Mouse (Mus musculus) 416B (cell line): ENCODE measurements around the gene Rita1.

Source experiments
- DNase-seq: peaks from one replicate; pipeline ENCODE4 v3.0.0; 2011; ENCODE audit warnings: low read depth

Rita1 gene

DNA sequence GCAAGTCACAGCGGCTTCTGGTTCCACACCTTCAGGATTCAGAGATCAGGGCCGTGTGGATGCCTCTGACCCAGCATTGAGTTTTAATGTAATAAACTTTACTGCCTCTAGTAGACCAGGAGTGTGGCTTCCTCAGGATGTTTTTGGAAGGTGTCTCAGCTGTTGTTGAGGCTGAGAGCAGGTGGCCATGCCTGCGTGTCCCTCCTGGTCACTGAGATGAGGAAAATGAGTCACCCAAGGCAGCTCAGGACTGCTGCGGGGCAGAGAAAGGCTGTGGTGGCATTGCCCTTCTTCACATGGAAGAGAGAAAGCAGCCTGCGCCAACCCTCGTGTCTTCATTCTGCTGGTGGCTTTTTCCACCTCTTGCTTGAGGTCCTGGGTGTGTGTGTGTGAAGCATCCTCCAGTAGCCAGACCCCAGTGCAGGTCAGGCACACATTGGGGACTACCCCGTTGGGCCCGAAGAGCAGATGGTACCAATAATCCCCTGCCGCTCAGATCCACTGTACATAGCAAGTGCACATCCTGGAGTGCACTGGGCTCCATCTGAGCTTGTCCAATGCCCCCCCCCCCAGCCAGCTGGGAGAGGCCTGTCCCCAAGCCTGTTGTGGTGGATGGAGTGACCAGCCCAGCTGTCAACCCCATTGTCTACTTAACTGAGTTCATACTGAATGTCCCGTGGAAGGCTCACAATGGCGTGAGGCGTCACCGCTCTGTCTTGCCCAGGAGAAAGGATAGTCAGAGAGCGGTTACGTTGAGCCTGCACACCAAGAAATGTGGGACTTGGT, 15.3 kb upstream of the Rita1 start:
- no peak for DNase-seq

DNA sequence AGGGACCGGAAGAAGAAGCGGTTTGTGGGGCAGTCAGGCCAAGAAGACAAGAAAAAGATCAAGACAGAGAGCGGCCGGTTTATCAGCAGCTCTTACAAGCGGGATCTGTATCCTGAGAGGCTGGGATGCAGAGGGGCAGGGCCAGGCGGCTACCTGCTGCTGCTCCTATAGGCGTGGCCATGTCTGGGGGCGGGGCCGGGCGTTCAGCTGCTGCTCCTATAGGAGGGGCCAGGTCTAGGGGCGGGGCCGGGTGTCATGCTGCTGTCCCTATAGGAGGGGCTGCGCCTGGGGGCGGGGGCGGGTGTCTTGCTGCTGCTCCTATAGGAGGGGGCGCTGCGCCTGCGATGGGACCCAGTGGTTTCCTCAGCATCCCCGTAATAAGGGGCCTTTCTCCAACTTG, 14.0 kb upstream of the Rita1 start:
- DNase-seq: no peak

DNA sequence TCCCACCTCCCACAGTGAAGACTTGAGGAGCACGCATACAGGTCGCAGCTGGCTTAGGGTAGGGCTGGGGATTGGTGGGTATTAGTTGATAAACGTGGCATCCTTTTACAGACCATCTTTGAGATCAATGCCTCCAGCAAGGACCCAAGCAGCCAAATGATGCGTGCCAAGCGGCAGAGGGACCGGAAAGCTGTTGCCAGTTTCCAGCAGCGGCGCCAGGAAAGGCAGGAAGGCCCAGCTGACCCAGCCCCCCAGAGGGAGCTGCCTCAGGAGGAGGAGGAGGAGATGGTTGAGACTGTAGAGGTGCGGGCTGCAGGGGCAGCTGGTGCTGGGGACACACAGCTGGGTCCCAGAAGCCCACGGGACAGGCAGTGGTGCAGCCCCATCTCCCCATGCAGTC, 12.0 kb upstream of the Rita1 start:
- DNase-seq: no peak

DNA sequence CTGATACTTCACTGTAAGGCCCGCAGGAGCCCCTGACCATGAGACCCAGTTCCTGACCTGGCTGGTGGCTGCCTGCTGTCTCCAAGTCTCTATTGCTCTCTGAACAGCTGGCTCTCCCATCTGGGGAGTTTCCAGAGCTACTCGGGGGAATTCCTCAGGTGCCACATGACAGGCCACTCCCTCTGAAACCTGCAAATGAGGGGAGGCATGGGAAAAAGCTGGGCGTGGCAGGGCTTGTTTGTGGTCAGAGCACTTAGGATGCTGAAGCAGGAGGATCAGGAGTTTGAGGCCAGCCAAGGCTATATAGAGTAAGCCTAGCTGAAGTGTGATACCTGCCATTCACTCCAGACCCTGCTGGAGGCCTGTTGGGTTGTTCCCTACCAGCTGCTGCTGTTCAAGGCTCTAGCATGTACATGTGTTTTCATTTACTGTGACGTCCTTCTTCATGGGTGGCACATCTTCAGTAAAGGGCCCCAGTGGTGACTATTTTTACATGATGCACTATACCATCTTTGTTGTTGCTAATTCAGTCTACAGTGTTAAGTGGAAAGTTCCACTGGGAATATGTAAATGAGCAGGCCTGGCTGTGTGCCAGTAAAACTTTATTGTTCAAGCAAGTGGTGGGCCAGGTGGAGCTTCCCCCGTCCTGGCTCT, 9.9 kb upstream of the Rita1 start:
- DNase-seq: no peak

DNA sequence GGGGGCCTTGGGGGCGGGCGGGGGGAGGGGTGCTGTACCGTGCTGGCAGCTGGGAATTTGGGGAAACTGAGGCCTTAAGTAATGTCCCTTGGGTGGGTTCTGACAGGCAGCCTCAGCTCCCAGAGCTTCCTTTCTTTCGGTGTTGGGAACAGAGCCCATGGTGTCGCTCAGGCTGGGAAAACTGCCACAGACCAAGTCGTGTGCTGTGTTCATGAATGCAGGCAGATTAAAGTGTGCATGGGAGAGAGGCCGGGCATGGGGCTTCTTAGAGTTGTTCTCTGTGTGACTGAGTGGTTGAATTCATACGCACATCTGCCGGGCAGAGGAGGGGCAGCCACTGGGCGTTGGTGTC, 9.4 kb upstream of the Rita1 start:
- DNase-seq: no peak

DNA sequence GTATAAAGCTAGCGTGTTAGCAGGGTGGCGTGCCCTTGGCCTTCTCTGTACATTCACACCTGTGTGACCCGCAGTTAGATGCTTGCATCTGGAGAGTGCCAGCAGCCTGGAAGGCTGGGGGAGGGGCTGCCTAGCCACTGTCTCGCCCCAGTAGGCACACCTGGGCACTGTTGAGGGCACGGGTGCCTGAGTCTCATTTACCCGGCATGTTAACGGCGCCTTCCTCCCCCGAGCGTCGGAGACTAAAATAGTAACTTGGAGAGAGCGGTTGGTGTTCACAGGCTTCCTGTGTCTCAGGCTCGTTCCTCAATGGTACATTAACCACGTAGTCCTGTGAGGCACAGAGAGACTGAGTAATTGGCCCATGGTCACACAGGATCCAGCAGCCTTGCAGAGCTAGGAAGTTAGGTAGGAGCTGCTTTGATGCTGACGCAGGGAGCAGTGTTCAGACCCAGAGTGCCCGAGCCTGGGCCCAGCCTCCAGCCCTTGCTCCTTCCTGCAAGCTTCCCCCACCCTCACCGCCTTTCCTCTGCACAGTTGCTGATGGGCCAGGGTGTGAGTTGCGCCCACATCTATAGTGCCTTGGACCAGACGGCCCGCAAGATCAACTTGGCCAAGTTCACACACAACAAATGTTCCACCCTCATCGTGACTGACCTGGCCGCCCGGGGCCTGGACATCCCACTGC, 8.8 kb upstream of the Rita1 start:
- DNase-seq: no peak

DNA sequence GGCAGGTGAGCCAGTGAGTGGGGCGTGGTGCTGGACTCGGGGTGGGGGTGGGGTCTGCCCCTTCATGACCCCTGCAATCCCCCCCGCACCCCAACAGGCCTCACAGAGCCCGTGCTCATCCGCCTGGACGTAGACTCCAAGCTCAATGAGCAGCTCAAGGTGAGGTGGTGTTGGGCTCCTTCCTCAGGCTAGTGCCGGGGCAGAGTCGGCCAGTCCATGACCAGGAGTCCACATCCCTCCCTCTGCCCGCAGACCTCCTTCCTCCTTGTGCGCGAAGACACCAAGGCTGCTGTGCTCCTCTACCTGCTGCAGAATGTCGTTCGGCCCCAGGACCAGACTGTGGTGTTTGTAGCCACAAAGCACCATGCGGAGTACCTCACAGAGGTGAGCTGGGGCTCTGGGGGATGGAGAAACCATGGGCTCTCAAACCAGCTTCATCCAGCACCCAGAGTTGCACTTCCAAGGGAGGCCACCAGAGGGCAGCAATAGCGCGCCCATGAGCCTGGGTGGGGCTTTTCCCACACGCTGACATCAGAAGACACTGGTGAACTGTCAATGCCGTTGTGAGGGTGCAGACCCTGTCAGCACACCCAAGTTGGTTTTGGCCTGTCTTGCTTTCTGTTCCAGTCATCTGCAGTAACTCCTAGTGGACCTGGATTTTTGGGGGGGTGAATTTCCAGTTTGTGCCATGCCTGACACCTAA, 8.1 kb upstream of the Rita1 start:
- peak; percentile 70 for DNase-seq

DNA sequence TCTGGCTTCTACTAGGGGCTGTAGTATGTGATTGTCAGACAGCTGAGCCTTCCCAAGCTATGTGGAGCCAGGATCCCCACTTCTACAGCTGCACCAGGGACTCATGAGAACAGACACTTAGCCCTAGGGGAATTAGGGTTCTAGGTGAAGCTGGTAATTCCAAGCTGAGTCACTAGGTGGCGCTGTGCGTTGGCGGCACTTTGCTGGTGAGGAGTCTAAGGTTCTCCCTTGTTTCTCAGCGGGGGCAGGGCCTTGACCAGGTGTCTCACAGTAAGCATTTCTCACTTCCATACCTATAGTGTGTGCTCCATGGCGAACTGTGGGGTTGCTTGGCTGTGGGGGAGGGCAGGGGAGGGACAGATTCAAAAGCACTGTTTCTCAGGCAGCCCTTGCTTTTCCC, 6.8 kb upstream of the Rita1 start:
- peak; percentile 58 for DNase-seq

DNA sequence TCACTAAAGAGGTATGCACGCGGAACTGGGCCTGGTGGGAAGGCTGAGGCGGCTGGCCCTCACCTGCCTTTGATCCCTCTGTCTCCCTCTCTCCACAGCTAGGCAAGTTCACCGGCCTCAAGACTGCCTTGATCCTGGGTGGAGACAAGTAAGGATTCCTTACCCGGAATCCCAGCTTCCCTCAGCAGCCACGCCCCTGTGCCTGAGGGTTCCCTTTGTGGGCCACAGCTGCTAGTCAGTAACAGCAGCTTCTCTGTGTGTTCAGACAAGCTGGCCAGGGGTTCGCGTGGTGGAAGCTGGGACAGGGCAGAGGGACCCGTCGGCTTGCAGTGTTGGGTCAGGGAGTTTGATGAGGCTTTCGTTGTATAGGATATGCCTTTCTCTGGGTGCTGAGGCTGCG, 6.4 kb upstream of the Rita1 start:
- no peak for DNase-seq

DNA sequence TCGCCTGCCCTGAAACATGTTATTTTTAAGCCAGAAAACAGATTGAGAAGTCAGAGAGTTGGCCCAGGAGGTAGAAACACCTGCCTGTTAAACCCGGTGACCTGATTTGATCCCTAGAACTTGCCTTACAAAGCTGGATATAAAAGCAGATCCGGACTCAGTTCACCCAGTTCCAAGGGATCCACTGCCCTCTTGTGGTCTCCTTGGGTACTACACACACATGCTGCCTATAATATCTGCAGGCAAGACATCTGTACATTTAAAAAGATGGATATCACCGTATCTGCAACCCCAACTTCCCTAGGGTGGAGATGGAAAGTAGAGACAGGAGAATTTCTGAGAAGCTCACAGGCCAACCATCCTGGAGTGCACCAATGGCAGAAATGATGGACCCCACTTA, 3.5 kb upstream of the Rita1 start:
- peak; percentile 62 for DNase-seq

DNA sequence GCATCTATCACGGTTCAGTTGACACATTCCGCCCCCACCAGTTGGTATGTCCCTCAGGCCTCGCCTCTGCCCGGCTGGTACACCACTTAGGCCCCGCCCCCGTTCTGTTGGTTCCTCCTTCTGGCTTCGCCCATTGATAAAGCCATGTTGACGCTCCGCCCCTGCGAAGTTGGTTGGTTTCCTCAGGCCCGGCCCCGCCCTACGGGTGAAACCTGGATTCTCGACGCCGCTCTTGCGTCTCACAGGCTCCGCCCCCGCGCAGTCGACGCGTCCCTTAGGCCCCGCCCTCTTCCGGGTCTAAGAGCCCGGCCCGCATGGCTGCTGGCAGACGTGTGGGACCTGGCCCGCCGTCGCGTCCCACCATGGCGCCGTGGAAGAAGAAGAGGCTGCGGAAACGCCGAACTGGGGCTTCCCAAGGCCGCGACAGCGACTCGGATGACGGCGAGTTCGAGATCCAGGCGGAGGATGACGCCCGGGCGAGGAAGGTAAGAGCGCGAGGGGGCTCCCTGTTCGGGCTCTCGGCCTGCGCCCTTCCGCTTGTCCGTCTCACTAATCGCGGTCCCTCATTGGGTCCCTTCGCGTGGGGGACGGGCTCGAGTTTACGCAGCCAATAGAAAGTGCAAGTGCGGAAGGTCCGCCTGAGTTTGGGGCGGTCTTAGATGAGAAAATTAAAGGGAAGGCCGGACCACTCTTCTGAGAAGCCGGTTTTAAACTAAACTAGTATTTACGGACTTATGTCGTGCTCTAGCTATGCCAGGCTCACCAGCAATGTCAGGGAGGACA, 624 bp upstream of the Rita1 start:
- peak; percentile 100 for DNase-seq

DNA sequence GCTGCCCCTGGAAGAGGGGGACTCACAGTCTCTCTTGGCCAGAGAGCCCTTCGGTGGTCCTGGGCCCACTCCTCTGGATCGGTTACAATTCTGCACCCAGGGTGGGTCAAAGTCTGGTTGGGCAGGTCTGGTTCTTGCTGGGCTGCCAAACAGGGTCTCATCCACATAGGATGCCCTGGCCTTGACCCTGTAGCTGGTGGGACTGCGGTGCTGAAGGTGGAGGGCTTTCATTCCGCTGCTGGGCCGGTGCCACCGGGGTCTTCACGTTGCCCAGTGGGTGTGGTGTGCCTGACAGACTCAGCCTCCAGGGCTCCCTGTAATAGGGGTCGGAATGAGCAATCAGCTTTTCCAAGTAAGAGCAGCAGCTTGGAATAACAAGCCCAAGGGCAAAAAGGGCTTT, 973 bp downstream of the Rita1 start:
- DNase-seq: no peak

DNA sequence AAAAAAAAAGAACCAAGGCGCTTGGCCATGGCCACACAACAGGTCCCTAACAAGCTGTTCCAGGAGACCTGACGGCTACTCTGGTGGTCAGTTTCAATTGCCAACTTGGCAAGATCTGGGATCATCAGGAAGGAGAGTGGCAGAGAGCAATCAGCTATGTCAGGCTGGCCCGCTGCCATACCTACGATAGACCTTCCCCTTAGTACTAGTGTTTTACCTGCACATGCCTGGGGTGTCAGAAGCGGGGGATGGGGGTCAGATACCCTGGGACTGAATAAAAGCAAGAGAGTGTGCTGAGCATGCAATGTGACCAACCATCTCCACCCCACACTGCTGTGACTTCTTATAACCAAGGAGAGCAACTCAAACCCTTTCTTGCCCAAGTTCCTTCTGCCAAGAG, 1.5 kb downstream of the Rita1 start:
- DNase-seq: no peak

DNA sequence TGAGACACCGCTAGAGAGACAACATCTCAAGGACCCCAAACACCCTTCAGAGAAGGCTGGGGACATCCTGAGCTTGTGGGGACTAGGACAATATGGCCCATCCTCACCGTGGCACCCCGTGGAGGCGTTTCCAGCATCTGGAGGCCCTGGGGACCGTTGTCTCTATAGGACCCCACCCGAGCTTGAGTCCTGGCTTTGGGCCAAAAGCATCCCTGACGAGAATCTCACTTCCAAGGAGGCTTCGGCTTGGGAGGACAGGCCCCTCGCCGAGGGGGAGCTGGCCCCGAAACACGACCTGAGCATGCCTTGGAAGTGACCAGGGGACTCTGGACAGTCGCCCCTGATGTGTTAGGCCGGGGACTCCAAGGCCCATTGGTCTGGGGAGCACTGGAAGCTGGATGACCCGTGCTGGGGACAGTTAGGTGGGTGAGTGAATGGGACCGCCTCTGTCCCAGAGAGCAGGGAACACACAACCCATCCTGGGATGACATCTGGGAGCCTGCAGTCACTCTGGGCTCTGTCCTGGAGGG, 3.1 kb downstream of the Rita1 start:
- no peak for DNase-seq

DNA sequence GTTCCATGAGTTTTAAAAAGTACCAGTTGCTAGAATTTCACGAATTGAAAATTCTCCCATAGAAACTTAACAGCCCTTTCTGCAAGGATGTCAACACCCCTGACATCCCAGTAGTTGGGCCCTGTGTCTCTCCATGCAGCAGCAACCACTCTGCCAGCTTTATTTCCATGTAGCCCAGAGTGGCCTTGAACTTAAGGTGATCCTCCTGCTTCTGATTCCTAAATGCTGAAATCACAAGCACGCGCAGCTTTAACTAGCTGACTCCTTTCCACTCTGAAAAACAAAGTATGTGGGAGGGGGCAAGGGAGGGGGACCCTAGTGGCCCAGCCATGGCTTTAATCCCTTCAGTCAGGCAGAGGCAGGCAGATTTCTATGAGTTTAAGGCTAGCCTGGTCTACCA, 5.1 kb downstream of the Rita1 start:
- DNase-seq: no peak

DNA sequence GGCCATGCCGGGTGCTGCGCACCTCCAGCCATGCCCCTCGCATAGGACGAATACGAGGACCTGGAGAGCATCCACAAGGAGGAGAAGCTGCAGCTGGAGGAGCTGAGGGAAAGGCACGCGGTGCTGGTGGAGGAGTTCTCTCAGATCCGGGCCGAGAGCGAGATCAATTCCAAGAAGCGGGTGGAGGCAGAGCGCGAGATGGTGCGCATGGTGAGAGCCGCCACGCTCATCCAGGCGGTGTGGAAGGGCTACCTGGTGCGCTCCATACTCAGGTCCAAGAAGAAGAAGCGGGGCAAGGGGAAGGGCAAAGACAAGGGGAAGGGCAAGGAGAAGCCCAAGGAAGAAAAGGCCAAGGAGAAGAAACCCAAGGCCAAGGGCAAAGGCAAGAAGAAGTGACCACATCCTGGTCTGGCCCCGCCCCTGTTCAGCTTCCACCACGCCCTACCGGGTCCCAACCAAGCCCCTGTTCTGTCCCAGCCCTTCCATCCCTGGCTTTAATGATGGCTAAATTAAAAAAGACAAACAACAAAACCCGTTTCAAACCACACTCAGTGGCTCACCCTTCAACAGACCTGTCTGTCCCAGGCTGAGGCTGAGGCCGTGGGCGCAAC, 5.7 kb downstream of the Rita1 start:
- DNase-seq: no peak

DNA sequence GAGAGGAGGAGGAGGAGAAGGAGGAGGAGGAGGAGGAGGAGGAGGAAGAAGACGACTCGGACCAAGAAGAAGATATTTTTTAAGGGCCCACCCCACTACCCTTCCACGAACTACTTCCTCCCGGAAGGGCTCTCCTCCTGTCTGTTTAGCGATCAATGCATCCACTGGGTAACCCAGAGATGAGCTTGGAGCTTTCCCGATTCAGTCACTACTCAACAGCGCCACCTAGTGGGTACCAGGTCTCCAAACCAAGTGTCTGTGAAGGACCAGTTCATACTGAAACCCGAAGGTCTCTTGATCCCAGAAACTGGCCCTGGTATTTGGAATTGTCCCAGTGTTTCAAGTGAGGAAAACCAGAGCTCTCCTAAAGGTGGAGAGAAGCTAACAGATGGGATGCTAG, 6.7 kb downstream of the Rita1 start:
- DNase-seq: peak; percentile 94

DNA sequence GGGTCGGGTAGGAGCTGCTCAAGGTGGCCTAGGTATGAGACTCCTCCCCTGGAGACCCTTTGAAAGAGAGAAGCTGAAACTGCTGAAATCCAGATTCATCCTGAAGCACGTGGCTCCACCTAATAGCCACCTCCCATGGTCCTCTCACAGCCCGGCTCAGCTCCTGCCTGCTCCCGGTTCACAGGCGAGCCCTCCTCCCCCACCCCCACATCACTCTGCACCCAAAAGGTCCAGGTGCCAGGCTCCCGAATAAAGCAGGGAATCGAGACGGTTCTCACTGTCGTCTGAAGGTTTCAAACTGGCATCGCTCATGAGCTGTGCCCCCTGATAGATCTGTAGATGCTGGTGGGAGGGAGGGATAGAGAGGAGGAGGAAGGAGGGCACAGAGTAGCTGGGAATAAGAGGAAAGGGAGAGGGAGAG, 7.1 kb downstream of the Rita1 start:
- no peak for DNase-seq

DNA sequence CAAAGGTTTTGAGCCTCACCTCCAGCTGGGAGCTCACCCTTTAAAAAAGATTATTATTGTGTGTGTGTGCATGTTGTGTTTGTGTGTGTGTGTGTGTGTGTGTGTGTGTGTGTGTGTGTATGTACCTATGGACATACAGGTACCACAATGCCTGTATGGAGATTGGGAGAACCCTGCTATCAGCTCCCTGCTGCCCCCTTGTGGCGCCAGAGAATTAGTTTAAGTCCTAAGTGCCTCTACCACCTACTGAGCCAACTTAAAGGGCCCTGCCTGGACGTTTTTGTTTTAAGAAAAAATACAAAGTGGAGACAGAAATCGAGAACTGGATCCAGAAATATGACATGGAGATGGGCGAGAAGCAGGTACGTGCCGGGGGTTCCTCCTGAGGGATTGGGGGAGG, 7.5 kb downstream of the Rita1 start:
- peak; percentile 87 for DNase-seq

DNA sequence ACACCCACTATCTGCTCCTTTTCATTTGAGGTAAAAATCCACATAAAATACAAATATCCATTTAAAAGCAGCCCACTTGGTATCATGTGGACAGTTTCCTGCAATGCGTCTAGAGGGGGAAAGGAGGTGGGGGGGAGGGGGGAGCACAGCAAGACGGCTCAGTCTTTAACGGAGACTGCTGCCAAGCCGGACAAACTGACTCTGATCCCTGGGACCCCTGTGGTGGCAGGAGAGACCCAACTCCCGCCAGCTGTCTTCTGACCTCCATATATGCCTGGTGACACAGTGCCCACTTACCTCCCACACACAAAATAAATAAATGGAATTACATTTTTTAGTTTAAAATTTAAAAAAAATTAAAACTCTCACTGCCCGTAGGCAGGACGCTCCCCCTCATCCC, 8.9 kb downstream of the Rita1 start:
- DNase-seq: no peak

DNA sequence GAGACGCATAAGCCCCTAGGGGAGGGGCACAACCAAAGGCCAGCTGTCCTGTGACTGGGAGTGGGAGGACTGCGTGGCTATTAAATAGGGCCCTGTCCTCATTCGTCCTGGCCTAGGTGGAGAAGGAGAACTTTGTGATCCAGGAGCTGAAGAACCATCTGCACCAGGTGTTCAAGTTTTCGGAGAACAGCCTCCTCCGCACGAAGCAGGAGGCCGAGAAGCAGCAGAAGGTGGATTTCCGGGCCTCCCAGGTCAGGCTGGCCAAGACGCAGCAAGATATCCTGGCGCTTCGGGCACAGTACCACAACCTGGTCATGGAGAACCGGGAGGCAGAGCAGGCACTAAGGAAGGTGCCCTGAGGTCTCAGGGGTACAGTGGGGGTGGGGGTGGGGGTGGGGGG, 10.2 kb downstream of the Rita1 start:
- DNase-seq: no peak
